Mouse (Mus musculus): ENCODE results near the gene Usp5. TPM values are rescaled to one million over a fixed set of nuclear protein-coding genes. Genes with fewer than 3 reads are reported as not detected.

Gene Usp5
- total RNA-seq, 2 experiments from 2014 or later, result 41.7 to 43.2 TPM

Other genes with a start within 250 kb of the Usp5 start
- gene C1s2, start 193.4 kb downstream of the Usp5 start, total RNA-seq (2021), result under 1 TPM; 0.32 to 0.56 TPM
- gene Lpcat3, start 166.5 kb downstream of the Usp5 start, total RNA-seq (2021), result 10 to 100 TPM; 16.3 to 18.3 TPM
- gene Emg1, start 117.3 kb downstream of the Usp5 start, total RNA-seq (2021), result 10 to 100 TPM; 51.9 to 53.8 TPM
- gene Phb2, start 117.1 kb downstream of the Usp5 start, total RNA-seq (2021), result 100 to 1,000 TPM; 140 to 161 TPM
- 1 to 10 TPM in 1 of 2 experiments, under 1 TPM in 1; 0.64 to 2.5 TPM for gene Ptpn6, start 90.8 kb downstream of the Usp5 start, total RNA-seq (2021)
- 100 to 1,000 TPM; 150 to 160 TPM for gene Grcc10, start 88.1 kb downstream of the Usp5 start, total RNA-seq (2021)
- under 1 TPM in 1 of 2 experiments, not detected in 1; 0.08 TPM for gene Gm45234, start 73.5 kb downstream of the Usp5 start, total RNA-seq (2021)
- gene Atn1, start 73.0 kb downstream of the Usp5 start, total RNA-seq (2021), result 10 to 100 TPM; 38.3 to 40.7 TPM
- 1 to 10 TPM; 1.4 to 1.8 TPM for gene Eno2, start 59.8 kb downstream of the Usp5 start, total RNA-seq (2021)
- gene Lrrc23, start 49.8 kb downstream of the Usp5 start, total RNA-seq (2021), result under 1 TPM in 1 of 2 experiments, not detected in 1; 0.18 TPM
- gene Spsb2, start 20.8 kb downstream of the Usp5 start, total RNA-seq (2021), result 1 to 10 TPM; 2.3 to 2.5 TPM
- gene Tpi1, start 15.2 kb downstream of the Usp5 start, total RNA-seq (2021), result 1,000 to 10,000 TPM; 2,608 to 3,105 TPM
- 1 to 10 TPM; 1.5 to 1.8 TPM for gene Cdca3, start 63 bp upstream of the Usp5 start, total RNA-seq (2021)
- gene Gnb3, start 10.8 kb upstream of the Usp5 start, total RNA-seq (2021), result 1 to 10 TPM; 1.2 to 1.6 TPM
- 1 to 10 TPM; 7.5 to 7.9 TPM for gene P3h3, start 28.3 kb upstream of the Usp5 start, total RNA-seq (2021)
- under 1 TPM; 0.12 to 0.23 TPM for gene Gpr162, start 34.5 kb upstream of the Usp5 start, total RNA-seq (2021)
- gene Cd4, start 58.7 kb upstream of the Usp5 start, total RNA-seq (2021), result 1 to 10 TPM in 1 of 2 experiments, not detected in 1; 2.8 TPM
- gene Lag3, start 82.2 kb upstream of the Usp5 start, total RNA-seq (2021), result under 1 TPM in 1 of 2 experiments, not detected in 1; 0.25 TPM
- gene Ptms, start 90.6 kb upstream of the Usp5 start, total RNA-seq (2021), result 100 to 1,000 TPM; 101 to 129 TPM
- gene Mlf2, start 101.9 kb upstream of the Usp5 start, total RNA-seq (2021), result 100 to 1,000 TPM; 201 to 209 TPM
- 100 to 1,000 TPM in 1 of 2 experiments, 10 to 100 TPM in 1; 98.3 to 107 TPM for gene Cops7a, start 136.1 kb upstream of the Usp5 start, total RNA-seq (2021)
- 1 to 10 TPM in 1 of 2 experiments, under 1 TPM in 1; 0.10 to 1.3 TPM for gene Pianp, start 167.2 kb upstream of the Usp5 start, total RNA-seq (2021)
- gene Zfp384, start 179.7 kb upstream of the Usp5 start, total RNA-seq (2021), result 10 to 100 TPM; 20.3 to 22.8 TPM
- 10 to 100 TPM; 26.4 to 31.1 TPM for gene Ing4, start 210.3 kb upstream of the Usp5 start, total RNA-seq (2021)
- gene Acrbp, start 220.2 kb upstream of the Usp5 start, total RNA-seq (2021), result 1 to 10 TPM; 2.5 to 2.7 TPM
- gene Lpar5, start 238.4 kb upstream of the Usp5 start, total RNA-seq (2021), result not detected